Comparison of ENCODE assay signal across 8 mouse cellular contexts in the genomic region with DNA sequence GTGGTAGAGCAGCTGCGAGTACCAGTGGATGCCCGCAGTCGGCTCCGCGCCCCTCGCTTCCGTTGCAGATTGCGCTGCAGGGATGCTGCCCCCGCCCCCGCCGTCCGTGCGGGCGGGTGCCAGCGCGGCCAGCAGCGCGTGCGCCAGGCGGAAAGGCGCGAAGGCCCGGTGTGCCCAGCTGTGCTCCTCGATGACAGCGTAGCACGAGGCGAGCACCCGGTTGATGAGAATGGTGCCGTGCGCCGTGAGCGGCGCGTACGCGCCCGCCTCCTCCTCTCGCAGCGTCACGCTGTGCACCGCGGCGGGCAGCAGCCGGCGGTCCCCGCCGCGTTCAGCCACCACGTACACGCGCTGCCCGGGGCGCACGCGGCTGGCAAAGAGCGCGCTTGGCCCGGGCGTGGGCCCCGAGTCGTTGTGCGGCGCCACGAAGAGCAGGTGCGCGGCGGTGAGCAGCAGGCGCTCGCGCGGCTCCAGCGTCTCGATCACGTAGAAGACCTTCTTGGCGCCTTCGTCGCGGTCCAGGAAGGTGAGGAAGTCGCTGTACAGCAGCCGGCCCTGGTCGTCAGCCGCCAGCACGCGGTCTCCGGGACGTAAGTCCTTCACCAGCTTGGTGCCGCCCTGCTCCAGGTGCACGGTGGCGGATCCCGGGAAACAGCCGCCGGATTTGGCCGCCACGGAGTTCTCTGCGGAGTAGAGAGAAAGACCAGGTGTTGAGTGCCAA. TPM values are rescaled to one million over a fixed set of nuclear protein-coding genes. Genes with fewer than 3 reads are reported as not detected.
DNase-seq lines count a peak whose midpoint lies in the region; ATAC-seq and TF ChIP-seq lines count a peak whose summit lies in the region.

No protein-coding gene starts in this region.

- peak; percentile 55 for ATAC-seq in forebrain, embryonic 15.5 days (replicated peaks)
- ATAC-seq in liver, embryonic 14.5 days (ENCODE audit: insufficient read depth), result no peak
- no peak for ATAC-seq in stomach, embryonic 14.5 days (ENCODE audit: insufficient number of reproducible peaks, insufficient read depth, low FRiP score, low read depth)

- H3K9ac ChIP-seq in forebrain, embryonic 15.5 days (replicated peaks), result peak overlapping the region; percentile 30
- no peak overlapping the region for H3K9ac ChIP-seq in liver, embryonic 14.5 days (replicated peaks)
- peak overlapping the region; percentile 30; the same call in 1 of the 2 replicates for H3K9ac ChIP-seq in stomach, embryonic 14.5 days (replicated peaks; ENCODE audit: low read depth, low read length)

- WGBS in forebrain, embryonic 15.5 days, result under 1% methylated on average over 95 of the region's 95 CpGs
- WGBS in liver, embryonic 14.5 days (ENCODE audit: insufficient replicate concordance), result 2% methylated on average over 95 of the region's 95 CpGs
- 2% methylated on average over 95 of the region's 95 CpGs for WGBS in stomach, embryonic 14.5 days

- TF ChIP-seq POLR2A in brain, embryonic 14.5 days (IDR thresholded peaks at IDR 0.05; ENCODE audit: borderline replicate concordance, extremely low read depth, insufficient read depth, insufficient read length, poor library complexity, severe bottlenecking), result no peak

- H3K9me3 ChIP-seq in forebrain, embryonic 15.5 days, result no peaks in the 10 kb centered on the region
- no peaks in the 10 kb centered on the region for H3K9me3 ChIP-seq in liver, embryonic 14.5 days (ENCODE audit: control insufficient read depth, low read length)
- H3K9me3 ChIP-seq in stomach, embryonic 14.5 days (ENCODE audit: control insufficient read depth, low read depth, low read length), result no peaks in the 10 kb centered on the region

- TF ChIP-seq CTCF in left cerebral cortex, adult 2 months (IDR thresholded peaks at IDR 0.05), result no peak
- TF ChIP-seq CTCF in brain, embryonic 14.5 days (IDR thresholded peaks at IDR 0.05; ENCODE audit: borderline replicate concordance, extremely low read depth, insufficient read depth, insufficient read length), result no peak
- TF ChIP-seq CTCF in liver, embryonic 14.5 days (IDR thresholded peaks at IDR 0.05; ENCODE audit: low read depth), result no peak

- peaks cover 34% of the 10 kb centered on the region for H3K4me1 ChIP-seq in forebrain, embryonic 15.5 days
- H3K4me1 ChIP-seq in liver, embryonic 14.5 days (replicated peaks; ENCODE audit: control insufficient read depth in 2 of 2, insufficient read depth in 2 of 2, low read length in 1 of 2), result no peaks in the 10 kb centered on the region
- peaks cover 12% of the 10 kb centered on the region; the same call in 1 of the 2 replicates for H3K4me1 ChIP-seq in stomach, embryonic 14.5 days (ENCODE audit: control insufficient read depth, insufficient read depth, low read length)

- no peaks in the 10 kb centered on the region for H3K36me3 ChIP-seq in forebrain, embryonic 15.5 days
- H3K36me3 ChIP-seq in liver, embryonic 14.5 days (replicated peaks; ENCODE audit: control insufficient read depth, insufficient read depth, low read depth), result no peaks in the 10 kb centered on the region
- H3K36me3 ChIP-seq in stomach, embryonic 14.5 days (ENCODE audit: control insufficient read depth, insufficient read depth, low read length), result no peaks in the 10 kb centered on the region

- peak overlapping the region; percentile 79 for H3K4me2 ChIP-seq in forebrain, embryonic 15.5 days (replicated peaks)
- peak overlapping the region; percentile 31; the same call in 1 of the 2 replicates for H3K4me2 ChIP-seq in liver, embryonic 14.5 days (ENCODE audit: low read depth)
- H3K4me2 ChIP-seq in stomach, embryonic 14.5 days (replicated peaks; ENCODE audit: low read depth, low read length), result peak overlapping the region; percentile 79

- TF ChIP-seq EP300 in liver, embryonic 14.5 days (IDR thresholded peaks at IDR 0.05; ENCODE audit: low read depth), result no peak

- no peak overlapping the region for H3K27ac ChIP-seq in left cerebral cortex, adult 2 months
- H3K27ac ChIP-seq in forebrain, embryonic 15.5 days (replicated peaks), result no peak overlapping the region
- H3K27ac ChIP-seq in liver, embryonic 14.5 days, result no peak overlapping the region
- peak overlapping the region; percentile 82 for H3K27ac ChIP-seq in stomach, embryonic 14.5 days (ENCODE audit: low read length)

- DNase-seq in left cerebral cortex, adult 2 months (ENCODE audit: extremely low spot score in 1 of 2, low spot score in 2 of 2), result peak; percentile 31 to 32
- no peak for DNase-seq in left cerebral cortex, adult 9 months (ENCODE audit: low spot score in 2 of 2)
- peak; percentile 50 for DNase-seq in brain, embryonic 14.5 days (ENCODE audit: low read depth)
- no peak for DNase-seq in liver, embryonic 14.5 days (ENCODE audit: low read depth in 3 of 3, low spot score in 3 of 3)
- no peak for DNase-seq in cerebellum, adult 18-20 months
- no peak for DNase-seq in adrenal gland, postnatal 10 days

- H3K27me3 ChIP-seq in forebrain, embryonic 15.5 days, result peaks cover 69% of the 10 kb centered on the region
- peaks cover 68% of the 10 kb centered on the region for H3K27me3 ChIP-seq in liver, embryonic 14.5 days (ENCODE audit: control insufficient read depth, insufficient read depth, low read length)
- H3K27me3 ChIP-seq in stomach, embryonic 14.5 days (ENCODE audit: control insufficient read depth, insufficient read depth, low read length), result peaks cover 46% of the 10 kb centered on the region

- intact Hi-C loops in left cerebral cortex, adult 2 months (cut with DNase I), result no loop called here

- peak overlapping the region; percentile 39 for H3K4me3 ChIP-seq in left cerebral cortex, adult 2 months
- H3K4me3 ChIP-seq in forebrain, embryonic 15.5 days, result peak overlapping the region; percentile 48
- 0 out of 4 replicates have a peak overlapping the region, but pooled peaks of 1 of the 2 experiments have one; percentile 14 for H3K4me3 ChIP-seq in liver, embryonic 14.5 days (ENCODE audit: insufficient read depth in 1 of 2, low read depth in 2 of 2, low read length in 2 of 2)
- H3K4me3 ChIP-seq in stomach, embryonic 14.5 days (ENCODE audit: low read depth, low read length), result peak overlapping the region; percentile 60

RNA-seq across cellular contexts. Expression of a gene that starts 9.0 kb away (rescaled TPM):
- 1 to 10 TPM; 3.2 TPM for total RNA-seq in left cerebral cortex, adult 2 months (2021)
- 6.0 and 6.6 TPM in 2 replicates for polyA plus RNA-seq in brain, embryonic 14.5 days (2012; rRNA removed)
- polyA plus RNA-seq in forebrain, embryonic 15.5 days (2015; fragmentation: Nextera tagmentation; extraction: Ambion mirVana), result 0.49 and 0.81 TPM in 2 replicates
- 0.04 and 0.12 TPM in 2 replicates for polyA plus RNA-seq in liver, embryonic 14.5 days (2012; rRNA removed)
- not detected in 2 replicates for polyA plus RNA-seq in liver, embryonic 14.5 days (2014; fragmentation: Nextera tagmentation; extraction: Ambion mirVana)
- polyA plus RNA-seq in stomach, embryonic 14.5 days (2014; fragmentation: Nextera tagmentation; extraction: Ambion mirVana), result 4.6 and 5.3 TPM in 2 replicates
- 10 to 100 TPM; 16.4 to 17.5 TPM for total RNA-seq in adrenal gland, postnatal 10 days (2021)

Comparison
In these comparisons a context has a peak if more than half of its experiments do, and no peak if none do; other contexts are left out.
1. DNase-seq: peak in left cerebral cortex, adult 2 months (2 of 2) and brain, embryonic 14.5 days (single experiment); none in left cerebral cortex, adult 9 months (0 of 2), liver, embryonic 14.5 days (0 of 3), cerebellum, adult 18-20 months (0 of 2) and adrenal gland, postnatal 10 days (single experiment).
2. Peak in every context shown above with its lines, with median percentiles within 50 percentile points of each other: H3K4me2 ChIP-seq.